Mouse (Mus musculus) megakaryocyte, embryonic 14.5 days (primary cell): Measurements from ENCODE around the gene Ppp1r14a.

Experiments
- FLI1 ChIP-seq: IDR thresholded peaks from 2 replicates; pipeline ENCODE4 v1.6.1; 2012; ENCODE audit warnings: low read length, inconsistent platforms, mixed read lengths
- GATA1 ChIP-seq: IDR thresholded peaks from 3 replicates; pipeline ENCODE4 v1.6.1; 2012; ENCODE audit warnings: mixed read lengths, low read length, inconsistent platforms, borderline replicate concordance

DNA sequence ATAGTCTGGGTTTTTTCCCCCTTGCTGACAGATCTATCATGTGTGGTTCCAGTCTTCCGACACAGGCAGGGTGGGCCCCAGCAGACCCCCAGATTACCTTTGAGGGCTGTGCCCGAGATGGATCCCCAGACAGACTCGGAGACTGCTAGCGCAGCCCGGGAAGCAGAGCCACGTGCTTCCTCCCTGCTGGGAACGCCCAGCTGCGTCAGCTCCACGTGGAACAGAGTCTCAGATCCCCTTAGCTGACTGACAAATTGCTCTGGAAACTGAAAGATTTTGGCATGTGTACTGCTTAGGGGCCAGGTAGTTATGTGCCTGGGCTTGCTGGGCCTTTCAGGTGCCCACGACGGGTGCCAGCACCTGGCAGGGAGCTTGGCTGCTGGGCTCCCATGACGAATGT lies 52.6 kb downstream of the Ppp1r14a start:
- no peak for TF ChIP-seq GATA1
- TF ChIP-seq FLI1: no peak
